Mouse (Mus musculus): ENCODE measurements around the gene Eps8.

DNA sequence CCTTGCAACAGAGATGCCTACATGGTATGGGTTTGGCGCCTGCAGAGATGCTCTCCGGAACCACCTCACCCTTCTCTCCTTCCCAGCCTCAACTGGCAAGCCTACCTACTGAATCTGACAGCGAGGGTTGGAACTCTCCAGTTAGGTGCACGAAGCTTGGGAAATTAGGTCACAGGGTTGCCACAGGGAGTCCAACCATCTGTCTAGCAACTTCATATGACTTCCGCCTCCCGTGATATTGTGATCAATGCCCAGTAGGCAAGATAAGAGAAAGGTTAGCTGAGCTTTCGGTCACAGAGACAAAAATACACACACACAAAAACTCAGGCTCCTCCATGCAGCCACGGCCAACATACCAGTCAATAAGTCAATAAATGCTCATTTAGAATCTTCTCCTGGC lies 21.6 kb downstream of the Eps8 start:
- TF ChIP-seq CTCF (IDR thresholded peaks at IDR 0.05; ENCODE audit: extremely low read depth, insufficient read depth, low read length) (no peak), POLR2A (IDR thresholded peaks at IDR 0.05; ENCODE audit: extremely low read depth, insufficient read depth, low read length) (no peak)

All from cortical plate, adult 2 months (tissue).